Mouse (Mus musculus) heart, embryonic 15.5 days (tissue): ENCODE results near the gene Patj. TPM values are rescaled to one million over a fixed set of nuclear protein-coding genes. Genes with fewer than 3 reads are reported as not detected.

ENCODE experiments used
- ATAC-seq: fragments of 200-750 bp; cut with Nextera tagmentation; replicated peaks from 2 replicates; pipeline ENCODE4 v1.8.0; 2017; ENCODE audit warnings: low read depth, moderate TSS enrichment; ENCODE audit not compliant: insufficient number of reproducible peaks, insufficient read depth, low FRiP score
- H3K27ac ChIP-seq: fragments of 300-500 bp; sonication (generic); 2 replicates; pipeline ENCODE4 v1.5.1; 2015; ENCODE audit warnings: mild to moderate bottlenecking, inconsistent platforms
- H3K27me3 ChIP-seq: fragments of 300-500 bp; sonication (generic); 2 replicates; pipeline ENCODE4 v1.6.1; 2015; ENCODE audit warnings: inconsistent platforms
- H3K36me3 ChIP-seq: fragments of 300-500 bp; sonication (generic); 2 replicates; pipeline ENCODE4 v1.6.1; 2015; ENCODE audit warnings: mild to moderate bottlenecking, inconsistent platforms
- H3K4me1 ChIP-seq: fragments of 300-500 bp; sonication (generic); replicated peaks from 2 replicates; pipeline ENCODE4 v1.6.1; 2015; ENCODE audit warnings: inconsistent platforms
- H3K4me2 ChIP-seq: fragments of 300-500 bp; sonication (generic); 2 replicates; pipeline ENCODE4 v1.6.1; 2015; ENCODE audit warnings: inconsistent platforms, mild to moderate bottlenecking, moderate library complexity
- H3K4me3 ChIP-seq: fragments of 300-500 bp; sonication (generic); 2 replicates; pipeline ENCODE4 v1.5.1; 2015; ENCODE audit warnings: mild to moderate bottlenecking, inconsistent platforms
- H3K9ac ChIP-seq: fragments of 300-500 bp; sonication (generic); 2 replicates; pipeline ENCODE4 v1.6.1; 2015; ENCODE audit warnings: mild to moderate bottlenecking, inconsistent platforms
- H3K9me3 ChIP-seq: fragments of 300-500 bp; sonication (generic); replicated peaks from 2 replicates; pipeline ENCODE4 v1.6.1; 2016; ENCODE audit warnings: inconsistent platforms
- WGBS: fragments of 180-500 bp; shearing (Covaris S2); methylation state at CpG from one replicate; pipeline ENCODE4 v1.1.7; 2015; ENCODE audit warnings: mixed read lengths; 5-methylcytosine and 5-hydroxymethylcytosine counted together
- polyA plus RNA-seq: library from polyadenylated mRNA; unstranded; fragments of >200 nt; fragmentation: Nextera tagmentation; extraction: Ambion mirVana; gene quantifications from 2 replicates; pipeline ENCODE4 v1.2.1, GENCODE M21; 2015

Patj gene
- polyA plus RNA-seq, 1 experiment from 2014 or later = 5.9 TPM

DNA sequence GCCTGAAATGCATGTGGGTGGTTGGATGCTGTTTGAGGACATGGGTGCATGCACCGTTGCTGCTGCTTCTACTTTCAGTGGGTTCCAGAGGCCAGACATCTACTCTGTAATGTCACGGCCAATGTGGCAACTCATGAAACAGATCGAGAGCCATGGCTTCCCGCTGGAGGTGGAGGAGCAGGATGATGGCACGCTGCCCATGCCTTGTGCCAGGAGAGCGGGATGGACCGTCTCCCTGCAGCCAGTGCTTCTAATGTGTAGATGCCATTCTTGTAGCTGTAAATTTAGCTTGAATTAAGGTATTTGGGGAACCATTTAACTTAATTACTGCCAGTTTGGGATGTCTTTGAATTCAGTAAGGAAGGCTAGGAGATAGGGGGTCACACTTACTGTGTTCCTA, 270.3 kb downstream of the Patj start:
- ATAC-seq = no peak
- peaks cover 3% of the 10 kb centered on the region; the same call in 1 of the 2 replicates for H3K36me3 ChIP-seq
- H3K9me3 ChIP-seq = peaks cover 7% of the 10 kb centered on the region; the same call in 1 of the 2 replicates
- H3K4me2 ChIP-seq = no peak overlapping the region
- no peak overlapping the region for H3K9ac ChIP-seq
- H3K4me3 ChIP-seq = no peak overlapping the region
- WGBS = 86% methylated on average over 7 of the region's 7 CpGs
- H3K27me3 ChIP-seq = no peaks in the 10 kb centered on the region
- peaks cover 6% of the 10 kb centered on the region; the same call in 1 of the 2 replicates for H3K4me1 ChIP-seq
- no peak overlapping the region for H3K27ac ChIP-seq

GRCm38 (mm10) chr4:98666451-98666850, 270.9 kb downstream of the Patj start:
- no peaks in the 10 kb centered on the region for H3K27me3 ChIP-seq
- no peak overlapping the region for H3K4me3 ChIP-seq
- ATAC-seq = no peak
- H3K4me2 ChIP-seq = no peak overlapping the region
- no peak overlapping the region for H3K27ac ChIP-seq
- peaks cover 6% of the 10 kb centered on the region; the same call in 1 of the 2 replicates for H3K4me1 ChIP-seq
- peaks cover 7% of the 10 kb centered on the region; the same call in 1 of the 2 replicates for H3K9me3 ChIP-seq
- H3K36me3 ChIP-seq = peaks cover 3% of the 10 kb centered on the region; the same call in 1 of the 2 replicates
- H3K9ac ChIP-seq = no peak overlapping the region
- WGBS = 85% methylated on average over 1 of the region's 1 CpGs

DNA sequence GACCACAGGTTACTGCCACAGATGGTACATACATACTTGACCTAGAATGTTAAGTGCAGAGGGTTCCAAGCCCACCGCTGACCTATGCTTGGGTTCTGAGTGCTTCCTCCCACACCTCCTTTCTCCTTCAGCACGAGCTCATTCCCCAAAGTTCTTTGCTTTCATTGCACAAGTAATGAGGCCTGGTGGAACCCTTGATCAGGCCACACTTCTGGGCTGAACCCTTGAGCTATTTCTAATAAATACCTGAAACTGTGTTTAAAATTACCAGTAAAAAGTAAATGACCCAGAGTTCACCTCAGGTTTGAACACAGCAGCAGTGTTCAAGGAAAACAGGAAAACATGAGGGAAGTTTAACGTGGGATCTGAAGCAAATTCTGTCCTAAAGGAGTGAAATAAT, 271.4 kb downstream of the Patj start:
- ATAC-seq = no peak
- Histone ChIP-seq H3K9me3 (peaks cover 7% of the 10 kb centered on the region; the same call in 1 of the 2 replicates), H3K27ac (no peak overlapping the region), H3K9ac (no peak overlapping the region), H3K36me3 (peaks cover 3% of the 10 kb centered on the region; the same call in 1 of the 2 replicates), H3K4me1 (peaks cover 6% of the 10 kb centered on the region; the same call in 1 of the 2 replicates), H3K4me2 (no peak overlapping the region), H3K4me3 (no peak overlapping the region), H3K27me3 (no peaks in the 10 kb centered on the region)
- WGBS = 73% methylated on average over 3 of the region's 3 CpGs

GRCm38 (mm10) chr4:98677506-98677905, 281.9 kb downstream of the Patj start:
- Histone ChIP-seq H3K9ac (no peak overlapping the region), H3K4me3 (no peak overlapping the region), H3K9me3 (no peaks in the 10 kb centered on the region), H3K27ac (no peak overlapping the region), H3K4me1 (no peaks in the 10 kb centered on the region), H3K36me3 (no peaks in the 10 kb centered on the region), H3K27me3 (no peaks in the 10 kb centered on the region), H3K4me2 (no peak overlapping the region)
- no peak for ATAC-seq
- 69% methylated on average over 9 of the region's 9 CpGs for WGBS

GRCm38 (mm10) chr4:98686678-98687267, 291.2 kb downstream of the Patj start:
- H3K4me2 ChIP-seq = no peak overlapping the region
- peaks cover 8% of the 10 kb centered on the region; the same call in 1 of the 2 replicates for H3K36me3 ChIP-seq
- no peak overlapping the region for H3K27ac ChIP-seq
- H3K9ac ChIP-seq = no peak overlapping the region
- no peak overlapping the region for H3K4me3 ChIP-seq
- ATAC-seq = no peak
- H3K4me1 ChIP-seq = peaks cover 3% of the 10 kb centered on the region; the same call in 1 of the 2 replicates
- H3K27me3 ChIP-seq = no peaks in the 10 kb centered on the region
- WGBS = 81% methylated on average over 11 of the region's 11 CpGs
- H3K9me3 ChIP-seq = no peaks in the 10 kb centered on the region

- Histone ChIP-seq H3K27ac (no peak overlapping the region), H3K9ac (no peak overlapping the region), H3K36me3 (peaks cover 8% of the 10 kb centered on the region; the same call in 1 of the 2 replicates), H3K9me3 (no peaks in the 10 kb centered on the region), H3K4me2 (no peak overlapping the region), H3K4me1 (peaks cover 3% of the 10 kb centered on the region; the same call in 1 of the 2 replicates), H3K4me3 (no peak overlapping the region), H3K27me3 (no peaks in the 10 kb centered on the region)
- ATAC-seq = no peak
- WGBS = 91% methylated on average over 11 of the region's 11 CpGs
Measured at GRCm38 (mm10) chr4:98688116-98688515, 292.5 kb downstream of the Patj start.

GRCm38 (mm10) chr4:98688520-98688919, 292.9 kb downstream of the Patj start:
- H3K9ac ChIP-seq = no peak overlapping the region
- H3K36me3 ChIP-seq = peaks cover 8% of the 10 kb centered on the region; the same call in 1 of the 2 replicates
- H3K4me1 ChIP-seq = peaks cover 4% of the 10 kb centered on the region; the same call in 1 of the 2 replicates
- no peaks in the 10 kb centered on the region for H3K9me3 ChIP-seq
- no peak overlapping the region for H3K27ac ChIP-seq
- H3K4me2 ChIP-seq = no peak overlapping the region
- 86% methylated on average over 9 of the region's 9 CpGs for WGBS
- no peak for ATAC-seq
- no peaks in the 10 kb centered on the region for H3K27me3 ChIP-seq
- H3K4me3 ChIP-seq = no peak overlapping the region

- Histone ChIP-seq H3K4me1 (peaks cover 6% of the 10 kb centered on the region; the same call in 1 of the 2 replicates), H3K27ac (no peak overlapping the region), H3K4me3 (no peak overlapping the region), H3K27me3 (no peaks in the 10 kb centered on the region), H3K9ac (no peak overlapping the region), H3K9me3 (no peaks in the 10 kb centered on the region), H3K4me2 (no peak overlapping the region), H3K36me3 (peaks cover 8% of the 10 kb centered on the region; the same call in 1 of the 2 replicates)
- 100% methylated on average over 1 of the region's 1 CpGs for WGBS
- no peak for ATAC-seq
Measured at GRCm38 (mm10) chr4:98689988-98690387, 294.4 kb downstream of the Patj start.

DNA sequence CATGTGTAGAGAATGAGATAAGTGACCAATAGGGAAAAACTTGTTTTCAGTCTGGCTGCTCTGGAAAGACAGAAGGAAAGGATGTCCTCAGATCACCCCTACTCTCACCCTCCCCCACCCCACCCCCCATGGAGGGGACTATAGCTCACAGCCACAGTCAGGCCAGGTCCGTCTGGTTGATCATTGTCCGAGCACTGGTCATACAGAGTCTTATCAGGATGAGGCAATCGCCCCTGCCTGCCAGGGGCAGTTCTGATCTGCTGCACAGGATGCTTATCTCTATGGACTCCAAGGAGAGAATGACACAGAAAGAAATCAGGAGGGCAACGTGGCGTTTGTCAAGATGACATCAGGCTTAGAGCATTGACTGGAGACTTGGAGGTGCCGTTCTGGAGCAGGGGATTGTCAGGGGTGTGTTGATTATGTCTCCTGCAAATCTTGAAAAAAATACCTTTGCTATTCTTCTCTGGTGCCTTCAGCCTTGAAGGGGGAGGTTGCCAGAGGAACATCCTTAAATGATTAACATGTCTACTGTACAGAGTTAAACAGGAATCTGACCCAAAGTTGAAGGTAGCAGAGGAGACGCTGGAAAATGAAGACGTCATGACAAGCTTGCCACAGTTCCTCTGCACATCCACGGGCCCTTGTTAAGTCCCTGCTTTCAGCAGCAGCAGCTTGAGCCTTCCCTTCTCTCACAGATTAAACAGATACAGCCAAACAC, 298.0 kb downstream of the Patj start:
- H3K4me1 ChIP-seq = 0 out of 2 replicates have a peak, but pooled peaks cover 3% of the 10 kb centered on the region
- H3K36me3 ChIP-seq = peaks cover 8% of the 10 kb centered on the region; the same call in 1 of the 2 replicates
- H3K27ac ChIP-seq = no peak overlapping the region
- 24% methylated on average over 9 of the region's 9 CpGs for WGBS
- H3K27me3 ChIP-seq = no peaks in the 10 kb centered on the region
- H3K9ac ChIP-seq = no peak overlapping the region
- H3K4me3 ChIP-seq = no peak overlapping the region
- no peaks in the 10 kb centered on the region for H3K9me3 ChIP-seq
- ATAC-seq = no peak
- H3K4me2 ChIP-seq = no peak overlapping the region

- no peak for ATAC-seq
- Histone ChIP-seq H3K4me2 (no peak overlapping the region), H3K9ac (no peak overlapping the region), H3K4me3 (no peak overlapping the region), H3K4me1 (peaks cover 11% of the 10 kb centered on the region; the same call in 1 of the 2 replicates), H3K36me3 (no peaks in the 10 kb centered on the region), H3K27me3 (no peaks in the 10 kb centered on the region), H3K27ac (no peak overlapping the region), H3K9me3 (no peaks in the 10 kb centered on the region)
- WGBS = 80% methylated on average over 4 of the region's 4 CpGs
Measured at GRCm38 (mm10) chr4:98697932-98698331, 302.3 kb downstream of the Patj start.

DNA sequence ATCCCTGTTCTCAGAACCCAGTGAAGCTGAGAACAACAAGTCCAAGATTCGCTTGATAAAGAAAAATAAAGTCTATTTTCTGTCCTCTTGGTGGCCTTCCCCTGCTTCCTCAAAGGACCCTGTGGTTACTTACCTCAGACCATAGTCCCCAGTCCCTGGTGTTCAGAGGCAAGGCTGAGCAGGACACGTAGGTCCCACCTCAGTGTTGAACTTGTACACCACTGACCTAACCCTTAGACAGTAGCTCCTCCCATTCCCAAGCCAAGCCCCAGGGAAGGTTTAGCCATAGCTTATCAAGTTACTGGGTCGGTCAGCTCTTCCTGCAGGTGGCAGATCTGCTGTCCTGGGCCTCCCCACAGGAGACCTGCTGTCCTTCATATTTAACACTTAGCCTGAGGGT, 303.3 kb downstream of the Patj start:
- Histone ChIP-seq H3K4me2 (no peak overlapping the region), H3K36me3 (no peaks in the 10 kb centered on the region), H3K4me1 (peaks cover 8% of the 10 kb centered on the region; the same call in 1 of the 2 replicates), H3K4me3 (no peak overlapping the region), H3K9me3 (no peaks in the 10 kb centered on the region), H3K27me3 (no peaks in the 10 kb centered on the region), H3K27ac (no peak overlapping the region), H3K9ac (no peak overlapping the region)
- WGBS = 54% methylated on average over 3 of the region's 3 CpGs
- ATAC-seq = no peak
